Mouse (Mus musculus) myocyte (in vitro differentiated cells): ENCODE measurements around the gene Dop1a. TPM values are rescaled to one million over a fixed set of nuclear protein-coding genes. Genes with fewer than 3 reads are reported as not detected.
"Not testable (repeated sequence)": the region's sequence is repeated elsewhere in the genome, so short reads cannot be mapped to it uniquely, and the experiment has no call there.

Source experiments
- H3K27me3 ChIP-seq: one replicate; pipeline ENCODE4 v1.6.1; 2011; ENCODE audit not compliant: control insufficient read depth, insufficient read depth, insufficient read length
- H3K36me3 ChIP-seq: one replicate; pipeline ENCODE4 v1.6.1; 2011; ENCODE audit not compliant: control insufficient read depth, insufficient read depth
- H3K4me2 ChIP-seq: one replicate; pipeline ENCODE4 v1.6.1; 2011; ENCODE audit warnings: low read depth, control low read depth
- H3K4me3 ChIP-seq: one replicate; pipeline ENCODE4 v1.5.1; 2011; ENCODE audit warnings: mild to moderate bottlenecking, control low read depth, moderate library complexity
- H3K79me2 ChIP-seq: one replicate; pipeline ENCODE4 v1.6.1; 2011; ENCODE audit not compliant: control insufficient read depth, insufficient read depth
- H3ac ChIP-seq: one replicate; pipeline ENCODE4 v1.6.1; 2011; ENCODE audit not compliant: control insufficient read depth, insufficient read length
- CEBPB ChIP-seq: IDR thresholded peaks from 2 replicates; pipeline ENCODE4 v1.6.1; 2011; ENCODE audit warnings: mild to moderate bottlenecking, moderate library complexity; ENCODE audit not compliant: poor library complexity, insufficient read depth, severe bottlenecking
- E2F4 ChIP-seq: IDR thresholded peaks from one replicate; pipeline ENCODE4 v1.6.1; 2011; ENCODE audit warnings: mild to moderate bottlenecking, control low read depth, moderate library complexity; ENCODE audit not compliant: insufficient read depth
- MYOD1 ChIP-seq, 3 experiments: IDR thresholded peaks; one replicate each; pipeline ENCODE4 v1.6.1; 2011; ENCODE audit warnings: control low read depth in 2 of 3, low read depth in 2 of 3, mild to moderate bottlenecking in 2 of 3, moderate library complexity in 1 of 3; ENCODE audit not compliant: insufficient read length in 2 of 3, control insufficient read depth in 1 of 3
- MYOG ChIP-seq, 3 experiments: IDR thresholded peaks; one replicate each; pipeline ENCODE4 v1.6.1; 2011; ENCODE audit warnings: control low read depth in 2 of 3, low read depth in 2 of 3, mild to moderate bottlenecking in 2 of 3; ENCODE audit not compliant: insufficient read length in 2 of 3, control insufficient read depth in 1 of 3, insufficient read depth in 1 of 3
- POLR2A ChIP-seq: IDR thresholded peaks from one replicate; pipeline ENCODE4 v1.6.1; 2011; ENCODE audit warnings: low read depth, mild to moderate bottlenecking, control low read depth, moderate library complexity; ENCODE audit not compliant: insufficient read length
- POLR2AphosphoS2 ChIP-seq: IDR thresholded peaks from one replicate; pipeline ENCODE4 v1.6.1; 2011; ENCODE audit warnings: low read depth, control low read depth; ENCODE audit not compliant: insufficient read length
- REST ChIP-seq: IDR thresholded peaks from one replicate; pipeline ENCODE4 v1.6.1; 2011; ENCODE audit warnings: mild to moderate bottlenecking, control low read depth, moderate library complexity; ENCODE audit not compliant: insufficient read depth, insufficient read length
- SRF ChIP-seq: IDR thresholded peaks from one replicate; pipeline ENCODE4 v1.6.1; 2011; ENCODE audit warnings: low read depth; ENCODE audit not compliant: control insufficient read depth, insufficient read length
- TCF12 ChIP-seq: IDR thresholded peaks from one replicate; pipeline ENCODE4 v1.6.1; 2011; ENCODE audit warnings: mild to moderate bottlenecking, control low read depth; ENCODE audit not compliant: poor library complexity, insufficient read depth, severe bottlenecking
- TCF3 ChIP-seq: IDR thresholded peaks from one replicate; pipeline ENCODE4 v1.6.1; 2011; ENCODE audit warnings: low read depth, control low read depth; ENCODE audit not compliant: insufficient read length
- USF1 ChIP-seq: IDR thresholded peaks from one replicate; pipeline ENCODE4 v1.6.1; 2011; ENCODE audit warnings: low read depth, mild to moderate bottlenecking, control low read depth, moderate library complexity
- polyA plus RNA-seq: library from polyadenylated mRNA; unstranded; fragments of >200 nt; fragmentation: generic; extraction: Trizol; gene quantifications from one replicate; pipeline ENCODE4 v1.2.1, GENCODE M21; 2012; ENCODE audit warnings: missing spikeins

The Dop1a gene
- polyA plus RNA-seq, 1 experiment: 3.1 TPM

DNA sequence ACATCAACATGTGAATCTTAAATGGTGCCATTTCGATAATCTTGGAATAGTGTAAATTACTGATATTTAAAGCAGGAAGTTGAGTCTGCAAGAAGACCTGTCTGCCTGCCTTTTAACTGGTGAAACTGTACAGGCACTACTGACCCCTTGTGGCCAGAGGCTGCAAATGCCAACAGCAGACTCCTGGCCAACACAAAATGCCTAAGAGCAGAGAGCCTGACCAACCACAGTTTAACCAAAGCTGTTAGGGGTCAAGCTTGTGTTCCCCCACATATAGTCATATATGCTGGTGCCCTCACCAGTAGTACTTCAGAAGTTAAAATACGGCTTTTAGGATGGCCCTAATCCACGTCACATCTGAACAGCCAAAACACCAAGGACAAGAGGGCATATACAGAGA lies 116.8 kb downstream of the Dop1a start:
- TF ChIP-seq TCF12 (no peak), E2F4 (no peak), CEBPB (no peak), MYOD1 (IDR thresholded peaks at IDR 0.05; ENCODE audit: control insufficient read depth in 1 of 3, insufficient read length in 2 of 3, low read depth in 2 of 3) (no peak), TCF3 (no peak), USF1 (no peak), SRF (no peak), MYOG (IDR thresholded peaks at IDR 0.05; ENCODE audit: control insufficient read depth in 1 of 3, insufficient read depth in 1 of 3, insufficient read length in 2 of 3, low read depth in 2 of 3) (no peak), POLR2AphosphoS2 (no peak)

DNA sequence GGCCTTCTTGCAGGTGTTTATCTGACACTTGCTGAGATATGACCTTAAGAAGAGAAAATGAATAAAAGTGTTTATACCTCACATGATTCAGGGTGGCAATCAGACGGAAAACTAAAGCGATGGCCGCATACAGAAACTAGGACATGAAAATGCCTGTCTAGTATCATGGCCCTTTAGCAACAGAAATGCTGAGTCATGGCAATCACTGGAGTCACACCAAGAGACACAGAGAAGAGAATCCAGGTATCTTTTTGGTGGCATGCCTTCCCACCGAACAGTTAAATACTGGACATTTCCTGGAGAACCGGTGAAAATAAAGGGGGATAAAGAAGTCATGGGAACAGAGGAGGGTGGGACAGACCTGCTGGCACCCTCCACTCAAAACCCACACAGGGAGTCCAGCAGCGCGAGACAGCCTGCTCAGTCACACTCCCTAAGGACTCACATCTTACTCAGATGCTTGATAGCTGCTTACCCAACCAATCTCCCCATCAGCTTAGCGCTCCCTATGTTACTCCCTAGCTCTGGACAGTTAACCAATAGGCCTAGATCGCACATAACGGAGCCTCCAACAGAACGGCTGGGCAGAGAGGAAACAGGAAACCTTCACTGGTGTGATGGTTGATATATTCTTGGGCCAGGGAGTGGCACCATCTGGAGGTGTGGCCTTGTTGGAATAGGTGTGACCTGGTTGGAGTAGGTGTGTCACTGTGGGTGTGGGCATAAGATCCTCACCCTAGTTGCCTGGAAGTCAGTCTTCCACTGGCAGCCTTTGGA lies 120.3 kb downstream of the Dop1a start:
- TF ChIP-seq TCF12 (no peak), REST (no peak), MYOD1 (IDR thresholded peaks at IDR 0.05; ENCODE audit: control insufficient read depth in 1 of 3, insufficient read length in 2 of 3, low read depth in 2 of 3) (no peak)
- H3K4me2 ChIP-seq: no peak overlapping the region

More for the DNA sequence above, 116.8 kb downstream of the Dop1a start:
- no peaks in the 10 kb centered on the region for H3K36me3 ChIP-seq
- H3K27me3 ChIP-seq: no peaks in the 10 kb centered on the region
- no peak overlapping the region for H3ac ChIP-seq
- no peak overlapping the region for H3K4me2 ChIP-seq
- H3K79me2 ChIP-seq: no peaks in the 10 kb centered on the region
- H3K4me3 ChIP-seq: no peak overlapping the region

DNA sequence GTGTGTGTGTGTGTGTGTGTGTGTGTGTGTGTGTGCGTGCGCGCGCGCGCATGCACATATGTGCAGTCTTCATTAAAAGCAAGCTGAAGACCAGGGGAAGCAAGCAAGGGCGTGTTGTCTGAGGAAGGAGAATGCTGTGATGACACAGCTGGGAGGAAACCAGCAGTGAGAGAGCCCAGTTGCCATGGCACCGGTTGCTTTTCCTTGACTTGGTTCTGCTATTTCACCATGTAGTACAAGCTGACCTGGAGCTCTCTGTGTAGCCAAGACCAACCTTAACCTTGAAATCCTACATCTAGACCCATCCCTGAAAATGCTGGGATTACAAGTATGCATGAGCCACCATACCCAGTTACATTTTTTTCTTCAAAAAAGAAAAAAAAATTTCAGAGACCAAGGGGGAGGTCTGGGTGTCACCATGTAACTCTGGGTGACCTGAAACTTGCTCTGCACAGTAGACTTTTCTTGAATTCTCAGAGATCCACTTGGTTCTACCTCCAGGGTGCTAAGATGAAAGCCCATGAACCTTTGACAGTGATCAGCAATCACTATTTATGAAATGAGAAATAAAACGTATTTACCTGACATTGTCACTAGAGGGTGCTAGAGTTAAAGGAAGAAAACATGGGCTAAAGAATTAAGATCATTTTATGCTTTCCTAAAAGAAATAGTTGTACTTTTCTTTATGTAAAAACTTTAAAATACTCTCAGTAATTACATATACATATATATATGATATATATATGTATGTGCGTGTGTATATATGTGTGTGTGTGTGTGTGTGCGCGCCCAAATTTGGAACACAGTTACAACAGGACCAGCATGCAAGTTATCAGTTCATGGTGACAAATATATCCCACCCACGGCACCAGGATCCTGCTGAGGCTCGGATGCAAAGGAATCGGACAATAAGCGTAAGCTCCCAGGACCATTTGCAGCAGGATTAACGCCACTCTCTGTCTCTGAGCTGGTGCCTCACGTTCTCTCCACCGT lies 126.0 kb downstream of the Dop1a start:
- H3K4me3 ChIP-seq: no peak overlapping the region
- no peaks in the 10 kb centered on the region for H3K27me3 ChIP-seq
- H3K36me3 ChIP-seq: peaks cover 12% of the 10 kb centered on the region
- no peak overlapping the region for H3K4me2 ChIP-seq
- no peak overlapping the region for H3ac ChIP-seq
- TF ChIP-seq TCF3 (no peak), MYOD1 (IDR thresholded peaks at IDR 0.05; ENCODE audit: control insufficient read depth in 1 of 3, insufficient read length in 2 of 3, low read depth in 2 of 3) (no peak), MYOG (IDR thresholded peaks at IDR 0.05; ENCODE audit: control insufficient read depth in 1 of 3, insufficient read depth in 1 of 3, insufficient read length in 2 of 3, low read depth in 2 of 3) (no peak), POLR2A (no peak), USF1 (no peak), E2F4 (no peak)
- H3K79me2 ChIP-seq: no peaks in the 10 kb centered on the region

More for the DNA sequence above, 120.3 kb downstream of the Dop1a start:
- H3K27me3 ChIP-seq: no peaks in the 10 kb centered on the region
- no peak overlapping the region for H3ac ChIP-seq
- H3K36me3 ChIP-seq: peaks cover 6% of the 10 kb centered on the region
- no peak overlapping the region for H3K4me3 ChIP-seq
- no peaks in the 10 kb centered on the region for H3K79me2 ChIP-seq

DNA sequence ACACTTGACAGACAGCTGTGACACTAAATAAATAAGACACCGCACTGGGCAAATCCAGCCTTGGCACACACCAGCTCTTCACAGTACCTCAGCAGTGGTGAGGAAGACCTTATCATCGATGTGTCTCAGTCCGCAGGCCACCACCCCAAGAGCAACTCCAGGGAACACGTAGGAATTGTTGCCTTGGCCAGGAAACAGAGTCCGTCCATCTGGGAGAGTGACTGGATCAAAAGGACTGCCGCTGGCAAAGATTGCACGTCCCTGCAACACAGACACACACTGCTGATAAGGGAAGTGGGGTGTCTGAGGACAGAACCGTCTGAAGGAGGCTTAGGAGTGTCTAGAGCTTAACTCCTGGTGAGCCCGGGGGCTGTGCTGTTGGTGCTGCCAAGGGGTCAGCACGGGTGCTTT lies 127.4 kb downstream of the Dop1a start:
- H3K27me3 ChIP-seq, H3ac ChIP-seq, H3K4me2 ChIP-seq, H3K79me2 ChIP-seq, H3K4me3 ChIP-seq, H3K36me3 ChIP-seq: not testable (repeated sequence)

DNA sequence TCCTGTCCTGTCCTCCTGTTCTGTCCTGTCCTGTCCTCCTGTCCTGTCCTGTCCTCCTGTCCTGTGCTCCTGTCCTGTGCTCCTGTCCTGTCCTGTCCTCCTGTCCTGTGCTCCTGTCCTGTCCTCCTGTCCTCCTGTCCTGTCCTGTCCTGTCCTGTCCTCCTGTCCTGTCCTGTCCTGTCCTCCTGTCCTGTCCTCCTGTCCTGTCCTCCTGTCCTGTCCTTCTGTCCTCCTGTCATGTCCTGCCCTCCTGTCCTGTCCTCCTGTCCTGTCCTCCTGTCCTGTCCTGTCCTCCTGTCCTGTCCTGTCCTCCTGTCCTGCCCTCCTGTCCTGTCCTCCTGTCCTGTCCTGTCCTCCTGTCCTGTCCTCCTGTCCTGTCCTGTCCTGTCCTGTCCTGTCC lies 130.0 kb downstream of the Dop1a start:
- not testable (repeated sequence) for H3K4me3 ChIP-seq, H3K4me2 ChIP-seq, H3K79me2 ChIP-seq, H3K36me3 ChIP-seq, H3ac ChIP-seq, H3K27me3 ChIP-seq
